Mouse (Mus musculus) urinary bladder, postnatal 14 days (tissue): ENCODE results near the gene Dlgap4.

Source experiments
- DNase-seq: peaks from one replicate; pipeline ENCODE4 v3.0.0; 2021; ENCODE audit warnings: low spot score

Dlgap4 gene

DNA sequence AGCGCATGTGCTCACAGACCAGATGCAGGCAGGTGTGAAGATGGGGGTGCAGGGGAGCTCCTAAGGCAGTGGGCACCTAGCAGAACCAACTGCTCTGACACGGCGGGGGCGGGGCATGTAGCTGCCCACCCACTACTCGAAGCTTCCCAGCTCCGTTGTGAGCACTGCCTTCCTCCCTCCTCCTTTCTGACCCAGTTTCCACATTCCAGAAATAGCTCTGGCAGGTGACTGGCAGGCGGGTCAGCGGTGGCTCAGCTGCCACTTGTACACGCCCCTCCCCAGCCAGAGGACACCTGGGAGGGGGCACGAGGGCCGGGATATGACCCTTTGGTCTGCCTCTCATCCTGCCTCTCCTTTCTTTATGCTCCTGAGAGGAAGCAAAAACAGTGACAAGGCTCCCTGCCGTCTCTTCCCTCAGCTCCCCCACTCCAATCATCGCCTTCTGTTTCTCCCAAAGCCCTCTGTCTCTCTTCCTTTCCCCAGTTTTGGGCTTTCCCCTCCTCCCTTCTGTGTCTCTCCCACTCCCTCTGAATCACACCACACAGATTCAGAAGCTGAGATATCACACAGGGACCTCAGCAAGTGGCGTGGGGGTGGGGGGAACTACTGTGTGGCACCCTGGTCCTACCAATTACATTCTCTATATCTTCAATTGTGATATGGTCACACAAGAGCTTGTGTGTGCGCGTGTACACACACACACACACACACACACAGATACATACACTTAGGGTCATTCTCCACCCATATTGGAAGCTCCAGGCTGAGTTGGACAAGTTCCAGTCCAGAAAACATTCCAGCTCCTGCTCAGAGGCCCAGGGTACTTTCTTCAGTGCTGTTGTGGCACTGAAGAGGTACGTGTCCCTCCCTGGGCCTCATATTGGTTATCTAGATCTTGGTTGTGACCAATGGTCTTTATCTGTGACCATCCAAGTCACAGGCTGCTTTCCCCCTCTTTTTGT is 104.1 kb downstream of the Dlgap4 start:
- DNase-seq: no peak

DNA sequence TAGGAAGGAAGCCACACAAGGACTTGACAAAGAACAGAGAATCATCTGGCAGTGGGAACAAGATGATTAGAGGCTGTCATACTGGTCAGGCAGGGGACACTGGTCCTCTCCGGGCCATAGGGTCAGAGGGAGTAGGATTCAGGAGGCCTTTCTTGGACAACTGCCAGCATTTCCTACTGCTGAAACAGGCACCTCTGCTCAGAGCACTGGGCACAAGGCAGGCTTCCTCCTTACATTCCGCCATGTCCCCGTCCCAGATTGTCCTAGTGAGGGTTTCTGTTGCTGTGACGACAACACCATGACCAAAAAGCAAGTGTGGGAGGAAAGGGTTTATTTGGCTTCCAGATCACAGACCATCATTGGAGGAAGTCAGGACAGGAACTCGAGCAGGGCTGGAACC is 105.3 kb downstream of the Dlgap4 start:
- no peak for DNase-seq

- DNase-seq: no peak
Measured at GRCm38 (mm10) chr2:156719549-156720312, 106.2 kb downstream of the Dlgap4 start.

- DNase-seq: no peak
Measured at GRCm38 (mm10) chr2:156720313-156720674, 106.8 kb downstream of the Dlgap4 start.

- peak; percentile 97 for DNase-seq
Measured at GRCm38 (mm10) chr2:156720675-156721553, 107.4 kb downstream of the Dlgap4 start.

GRCm38 (mm10) chr2:156721554-156722070 is 108.1 kb downstream of the Dlgap4 start:
- no peak for DNase-seq

- DNase-seq: peak; percentile 63
Measured at GRCm38 (mm10) chr2:156722071-156722575, 108.6 kb downstream of the Dlgap4 start.

DNA sequence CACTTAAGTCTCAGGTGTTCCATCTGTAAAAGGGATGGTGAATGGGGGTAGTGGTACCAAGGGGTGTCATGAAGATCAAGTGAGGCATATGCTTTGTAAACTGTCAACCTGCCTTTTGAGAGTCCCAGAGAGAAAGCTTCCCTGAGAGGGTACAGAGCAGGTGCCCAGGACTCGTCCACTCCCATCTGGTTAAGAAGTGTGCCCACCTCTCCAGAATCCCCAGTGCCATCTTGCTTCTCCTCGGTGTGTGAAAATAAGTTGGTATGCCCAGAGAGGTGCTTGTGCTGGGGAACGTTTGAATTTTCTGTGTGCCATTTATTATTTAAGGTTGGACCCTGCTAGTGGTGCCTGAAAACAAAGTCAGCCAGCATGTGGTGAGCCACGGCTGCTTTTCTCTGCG is 109.2 kb downstream of the Dlgap4 start:
- no peak for DNase-seq

DNA sequence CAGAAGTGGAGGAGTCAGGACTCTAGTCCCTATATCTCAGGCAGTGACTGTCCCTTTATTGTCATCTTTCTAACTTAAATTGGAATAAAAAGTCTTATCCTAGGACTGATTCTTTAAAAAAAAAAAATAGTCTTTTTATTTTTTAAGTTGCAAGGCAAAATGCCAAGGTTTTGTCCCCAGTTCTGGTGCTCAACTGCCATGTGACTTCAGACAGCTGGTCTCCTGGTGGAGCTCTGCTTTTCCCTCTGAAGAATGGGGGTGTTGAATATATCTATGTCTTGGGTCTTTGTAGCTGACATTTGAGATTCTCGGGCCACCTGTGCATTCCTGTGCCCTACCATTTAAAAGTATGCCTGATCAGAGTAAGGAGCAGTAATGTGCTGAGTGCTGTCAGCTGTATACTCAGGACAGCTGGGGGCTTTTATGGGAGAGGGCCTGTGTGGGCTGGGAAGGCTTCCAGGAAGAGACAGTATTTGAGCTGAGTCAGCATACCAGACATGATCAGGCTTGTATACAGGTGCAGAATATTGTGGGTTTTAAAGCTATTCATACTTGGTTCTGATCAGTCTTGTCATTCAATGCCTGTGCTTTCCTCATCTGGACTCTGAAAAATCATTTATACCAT is 110.5 kb downstream of the Dlgap4 start:
- no peak for DNase-seq

DNA sequence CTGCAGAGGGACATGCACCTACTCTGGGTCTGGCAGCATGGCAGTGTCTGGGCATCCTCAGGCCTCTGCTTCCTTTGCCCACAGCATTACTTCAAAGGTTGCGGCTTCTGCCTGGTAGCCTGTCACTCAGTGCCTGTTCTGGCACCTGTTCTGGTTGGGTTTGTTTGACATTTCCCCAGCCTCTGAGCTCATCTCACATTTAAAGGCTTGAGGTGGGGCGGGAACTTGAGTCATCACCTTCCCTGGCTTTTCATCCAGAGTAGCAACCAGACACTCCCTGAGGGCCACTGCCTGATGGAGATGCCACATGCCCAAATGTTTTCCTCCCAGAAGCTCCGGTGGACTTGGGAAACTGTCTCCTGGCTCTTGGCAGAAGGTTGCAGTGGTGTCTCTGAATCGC is 111.4 kb downstream of the Dlgap4 start:
- no peak for DNase-seq

GRCm38 (mm10) chr2:156726344-156726743 is 112.8 kb downstream of the Dlgap4 start:
- DNase-seq: peak; percentile 39

- no peak for DNase-seq
Measured at GRCm38 (mm10) chr2:156726878-156727277, 113.4 kb downstream of the Dlgap4 start.

- no peak for DNase-seq
Measured at GRCm38 (mm10) chr2:156729537-156730469, 116.3 kb downstream of the Dlgap4 start.

GRCm38 (mm10) chr2:156730501-156730921 is 117.0 kb downstream of the Dlgap4 start:
- DNase-seq: peak; percentile 43

DNA sequence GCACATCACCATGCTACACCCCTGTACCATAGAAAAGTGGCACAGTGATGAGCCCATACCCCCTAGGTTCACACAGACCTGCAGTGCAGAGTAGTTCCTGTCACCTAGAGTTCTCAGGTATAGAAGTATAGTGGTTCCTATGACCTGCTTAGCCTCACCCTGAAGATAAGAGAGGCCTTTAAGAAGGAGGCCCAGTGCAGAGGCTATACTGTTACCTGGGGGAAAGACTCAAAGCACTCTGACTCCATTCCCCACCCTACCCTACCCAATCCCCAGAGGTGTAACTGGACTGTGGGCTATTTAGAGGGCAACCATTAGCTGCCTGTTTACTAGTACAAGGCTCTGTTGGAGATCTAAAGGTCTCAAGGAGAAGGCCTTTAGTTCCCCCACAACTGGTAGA is 118.1 kb downstream of the Dlgap4 start:
- DNase-seq: no peak

DNA sequence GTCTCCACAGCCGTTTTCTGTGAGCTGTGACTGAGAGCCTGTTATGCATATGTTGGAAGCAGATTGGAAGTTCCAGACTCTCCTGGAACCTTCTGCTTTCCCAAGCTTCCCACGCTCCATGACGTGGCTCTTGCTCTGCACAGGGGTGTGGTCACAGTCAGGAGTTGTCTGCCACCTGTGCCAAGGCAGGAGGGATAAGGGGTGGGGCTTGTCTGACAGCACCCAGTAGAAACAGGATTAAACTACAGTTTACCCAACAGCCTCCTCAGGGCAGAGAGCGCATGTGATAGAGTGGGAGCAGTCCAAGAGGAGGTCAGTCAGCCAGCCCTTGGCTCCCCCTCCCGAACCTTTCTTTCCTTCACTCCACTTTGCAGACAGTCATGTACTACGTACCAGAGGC is 118.6 kb downstream of the Dlgap4 start:
- peak; percentile 76 for DNase-seq

GRCm38 (mm10) chr2:156735761-156736335 is 122.3 kb downstream of the Dlgap4 start:
- DNase-seq: no peak

GRCm38 (mm10) chr2:156736846-156737245 is 123.3 kb downstream of the Dlgap4 start:
- no peak for DNase-seq

DNA sequence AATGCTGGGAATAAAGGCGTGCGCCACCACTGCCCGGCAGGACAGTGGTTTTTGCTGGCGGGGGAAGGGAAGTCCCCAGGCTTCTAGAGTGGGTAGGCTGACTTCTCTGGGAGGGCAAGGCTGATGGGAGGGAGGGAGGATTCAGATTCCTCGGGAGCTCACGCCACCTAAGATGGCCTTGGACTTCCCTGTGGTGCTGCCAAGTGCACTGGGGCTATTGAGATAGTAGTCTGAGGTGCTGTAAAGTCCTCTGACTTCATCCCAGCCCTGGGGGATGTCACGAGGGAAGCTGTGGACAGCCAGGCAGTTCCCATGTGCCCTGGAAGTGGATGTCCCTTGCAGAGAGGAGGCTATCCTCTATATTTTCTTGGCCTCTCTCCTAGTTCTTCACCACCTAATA is 124.5 kb downstream of the Dlgap4 start:
- DNase-seq: no peak

- no peak for DNase-seq
Measured at GRCm38 (mm10) chr2:156741265-156741664, 127.8 kb downstream of the Dlgap4 start.
